Mouse (Mus musculus): ENCODE data around the gene Tbcb.

- TF ChIP-seq POLR2A (IDR thresholded peaks at IDR 0.05; ENCODE audit: borderline replicate concordance, low read depth, low read length) (no peak), CTCF (IDR thresholded peaks at IDR 0.05; ENCODE audit: low read depth, low read length) (no peak)
Observed at GRCm38 (mm10) chr7:30197592-30198129, 34.4 kb downstream of the Tbcb start.

Measured in bone marrow macrophage, adult 2 months (primary cell).